Mouse (Mus musculus): ENCODE data around the gene Slc41a2.
"Not testable (repeated sequence)": the region's sequence is repeated elsewhere in the genome, so short reads cannot be mapped to it uniquely, and the experiment has no call there.

Slc41a2 gene

DNA sequence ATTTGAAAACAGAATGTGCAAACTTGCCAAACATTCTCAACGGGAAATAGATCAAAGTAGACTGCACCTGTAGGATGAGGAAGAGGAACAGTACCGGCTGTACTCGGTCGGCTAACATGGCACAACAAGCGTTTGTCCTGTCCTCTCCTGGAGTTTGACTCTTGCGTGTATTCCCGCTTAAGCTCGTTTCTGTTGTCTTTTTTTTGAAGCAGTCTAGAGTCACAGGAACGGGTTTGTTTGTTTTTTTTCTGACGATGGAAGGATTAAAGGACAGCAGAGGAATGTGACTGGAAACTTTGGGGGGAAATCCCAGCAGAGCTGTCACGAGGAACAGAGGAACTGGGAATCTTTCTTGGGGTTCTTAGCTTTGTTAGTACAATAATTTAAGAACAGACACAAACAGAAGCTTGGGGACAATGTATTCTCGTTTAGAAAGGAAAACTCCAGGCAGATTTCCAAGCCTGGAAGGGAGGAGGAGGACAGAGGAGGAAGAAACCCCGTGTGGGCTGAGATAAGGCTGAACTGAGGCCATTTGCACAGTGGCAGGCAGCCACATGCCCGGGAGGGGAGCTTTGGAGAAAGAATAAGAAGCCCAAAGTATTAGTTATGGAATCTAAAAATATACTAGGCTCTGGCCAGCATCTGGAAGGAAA lies 16.1 kb upstream of the Slc41a2 start:
- peak; percentile 85 for DNase-seq (ENCODE audit: low spot score)

DNA sequence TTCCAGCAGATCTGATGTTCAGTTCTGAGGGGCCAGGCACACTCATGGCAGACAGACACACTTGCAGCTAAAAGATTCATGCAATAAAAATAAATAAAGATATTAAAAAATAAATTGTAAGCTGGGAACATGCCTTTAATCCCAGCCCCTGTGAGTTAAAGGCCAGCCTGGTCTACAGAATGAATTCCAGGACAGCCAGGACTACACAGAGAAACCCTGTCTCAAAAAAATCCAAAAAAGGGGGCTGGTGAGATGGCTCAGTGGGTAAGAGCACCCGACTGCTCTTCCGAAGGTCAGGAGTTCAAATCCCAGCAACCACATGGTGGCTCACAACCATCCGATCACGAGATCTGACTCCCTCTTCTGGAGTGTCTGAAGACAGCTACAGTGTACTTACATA lies 14.1 kb upstream of the Slc41a2 start:
- not testable (repeated sequence) for DNase-seq (ENCODE audit: low spot score)

- no peak for DNase-seq (ENCODE audit: low spot score)
Observed at GRCm38 (mm10) chr10:83350689-83351088, 13.0 kb upstream of the Slc41a2 start.

DNA sequence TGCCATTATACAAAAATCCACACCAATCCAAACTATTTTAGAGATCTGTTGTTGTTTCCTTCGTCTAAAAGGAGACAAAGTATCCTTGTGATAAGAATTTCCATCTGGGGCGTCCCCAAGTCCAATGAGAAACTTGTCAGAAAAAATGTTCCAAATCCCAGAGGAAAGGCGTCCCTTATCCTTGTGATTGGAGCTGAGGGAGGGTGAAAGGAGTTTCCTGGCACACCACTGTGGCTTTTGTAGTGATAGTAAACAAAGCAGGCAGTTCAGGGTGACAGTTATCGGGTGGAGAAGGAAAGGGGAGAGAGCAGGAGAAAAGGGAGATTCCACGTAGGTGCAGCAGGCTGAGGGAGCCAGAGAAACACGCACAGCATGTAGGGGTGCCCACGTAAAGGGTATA lies 9.8 kb upstream of the Slc41a2 start:
- DNase-seq (ENCODE audit: low spot score), result no peak

- no peak for DNase-seq (ENCODE audit: low spot score)
Observed at GRCm38 (mm10) chr10:83346359-83346736, 8.7 kb upstream of the Slc41a2 start.

DNA sequence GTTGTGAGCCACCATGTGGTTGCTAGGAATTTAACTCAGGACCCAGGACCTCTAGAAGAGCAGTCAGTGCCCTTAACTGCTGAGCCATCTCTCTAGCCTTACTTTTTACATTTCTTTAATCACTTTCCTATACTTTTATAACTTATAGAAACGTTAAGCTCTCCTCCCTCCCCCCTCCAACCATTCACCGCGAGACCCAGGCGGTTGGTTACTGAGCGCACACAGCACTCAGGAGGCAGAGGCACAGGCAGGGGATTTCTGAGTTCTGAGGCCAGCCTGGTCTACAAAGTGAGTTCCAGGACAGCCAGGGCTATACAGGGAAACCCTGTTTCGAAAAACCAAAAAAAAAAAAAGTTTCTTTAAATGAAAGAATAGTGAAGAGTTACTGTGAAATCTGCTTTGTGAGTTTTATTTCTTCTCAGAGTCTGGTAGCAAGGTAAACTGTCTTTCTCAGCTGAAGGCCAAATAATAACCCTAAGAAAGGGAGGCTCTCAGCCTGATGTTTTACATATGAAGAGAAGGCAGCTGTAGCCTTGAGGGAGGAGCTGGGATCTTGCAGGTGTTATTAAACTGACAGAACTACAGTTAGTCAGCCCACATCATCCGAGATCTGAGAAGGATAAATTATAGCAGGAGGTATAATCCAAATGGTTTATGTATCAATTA lies 8.1 kb upstream of the Slc41a2 start:
- no peak for DNase-seq (ENCODE audit: low spot score)

GRCm38 (mm10) chr10:83343828-83344685 lies 6.4 kb upstream of the Slc41a2 start:
- DNase-seq (ENCODE audit: low spot score), result no peak

DNA sequence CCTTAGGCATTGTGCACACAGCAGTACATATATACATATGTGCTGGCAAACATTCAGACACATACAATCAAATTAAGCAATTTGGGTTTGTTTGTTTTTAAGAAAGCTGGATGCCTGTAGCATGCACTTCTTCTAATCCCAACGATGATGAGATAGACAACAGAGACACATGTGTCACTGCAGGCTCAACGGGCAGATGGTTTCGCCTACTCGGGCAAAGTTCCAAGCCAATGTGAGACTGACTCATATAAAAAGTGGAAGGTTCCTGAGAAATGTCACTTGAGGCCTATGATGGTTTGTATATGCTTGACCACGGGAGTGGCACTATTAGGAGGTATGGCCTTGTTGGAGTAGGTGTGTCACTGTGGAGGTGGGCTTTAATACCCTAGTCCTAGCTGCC lies 5.5 kb upstream of the Slc41a2 start:
- DNase-seq (ENCODE audit: low spot score), result peak; percentile 29

DNA sequence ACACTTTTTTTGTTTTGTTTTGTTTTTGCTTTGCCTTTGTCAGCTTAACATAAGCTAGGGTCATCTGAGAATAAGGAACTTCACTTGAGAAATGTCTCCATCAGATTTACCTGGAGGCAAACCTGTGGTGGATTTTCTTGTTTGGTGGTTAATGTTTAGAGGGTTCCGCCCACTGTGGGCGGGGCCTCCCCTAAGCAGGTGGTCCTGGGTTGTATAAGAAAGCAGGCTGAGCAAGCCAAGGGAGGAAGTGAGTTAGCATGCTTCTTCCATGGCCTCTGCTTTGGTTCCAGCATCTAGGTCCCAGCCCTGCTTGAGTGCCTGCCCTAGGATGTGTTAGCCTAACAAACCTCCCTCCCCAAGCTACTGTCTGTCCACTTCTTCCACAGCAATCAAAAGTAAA lies 3.5 kb upstream of the Slc41a2 start:
- DNase-seq (ENCODE audit: low spot score), result no peak

DNA sequence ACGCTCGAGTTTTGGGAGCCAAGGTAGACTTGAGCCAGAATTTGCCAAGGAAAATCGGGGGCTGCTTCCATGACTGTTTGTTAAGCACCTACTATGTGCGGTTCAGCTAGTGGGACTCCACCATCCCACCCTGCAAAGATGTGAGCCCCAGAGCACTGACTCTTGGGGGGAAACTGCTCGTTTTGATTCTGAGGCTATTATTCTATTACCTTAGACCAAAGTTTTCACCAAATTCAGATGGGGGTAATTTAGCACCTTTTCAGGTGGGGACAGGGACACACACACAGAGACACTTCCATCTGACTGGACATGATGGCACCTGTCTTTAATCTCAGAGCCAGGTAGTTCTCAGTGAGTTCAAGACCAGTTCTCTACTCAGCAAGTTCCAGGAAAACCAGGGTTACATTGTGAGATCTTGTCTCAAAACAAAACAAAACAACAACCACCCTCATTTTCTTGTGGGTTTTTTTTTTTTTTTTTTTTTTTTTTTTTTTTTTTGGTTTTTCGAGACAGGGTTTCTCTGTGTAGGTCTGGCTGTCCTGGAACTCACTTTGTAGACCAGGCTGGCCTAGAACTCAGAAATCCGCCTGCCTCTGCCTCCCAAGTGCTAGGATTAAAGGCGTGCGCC lies 403 bp upstream of the Slc41a2 start:
- peak; percentile 16 for DNase-seq (ENCODE audit: low spot score)

- no peak for DNase-seq (ENCODE audit: low spot score)
Observed at GRCm38 (mm10) chr10:83336336-83336735, 1.3 kb downstream of the Slc41a2 start.

DNA sequence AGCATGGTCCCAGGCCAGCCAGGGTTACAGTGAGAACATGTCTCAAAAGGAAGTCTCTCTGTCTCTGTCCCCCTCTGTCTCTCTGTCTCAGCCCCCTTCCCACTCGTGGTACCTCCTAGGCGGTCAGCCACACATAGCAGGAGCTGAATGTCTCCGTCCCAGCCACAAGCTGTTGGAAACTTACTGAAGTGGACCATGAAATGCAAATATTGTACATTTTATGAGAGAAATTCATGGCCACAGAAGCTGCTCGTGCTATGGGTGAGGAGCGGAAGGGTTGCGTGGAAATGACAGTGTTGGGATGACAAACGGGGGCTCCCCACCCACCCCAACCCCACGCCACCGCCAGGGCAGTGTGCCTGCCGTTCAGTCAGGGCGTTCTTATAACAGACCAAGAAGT lies 5.1 kb downstream of the Slc41a2 start:
- DNase-seq (ENCODE audit: low spot score), result no peak

GRCm38 (mm10) chr10:83331811-83332210 lies 5.9 kb downstream of the Slc41a2 start:
- no peak for DNase-seq (ENCODE audit: low spot score)

GRCm38 (mm10) chr10:83330336-83330735 lies 7.3 kb downstream of the Slc41a2 start:
- DNase-seq (ENCODE audit: low spot score), result no peak

- no peak for DNase-seq (ENCODE audit: low spot score)
Observed at GRCm38 (mm10) chr10:83328791-83329190, 8.9 kb downstream of the Slc41a2 start.

GRCm38 (mm10) chr10:83326648-83327285 lies 10.9 kb downstream of the Slc41a2 start:
- DNase-seq (ENCODE audit: low spot score), result no peak

DNA sequence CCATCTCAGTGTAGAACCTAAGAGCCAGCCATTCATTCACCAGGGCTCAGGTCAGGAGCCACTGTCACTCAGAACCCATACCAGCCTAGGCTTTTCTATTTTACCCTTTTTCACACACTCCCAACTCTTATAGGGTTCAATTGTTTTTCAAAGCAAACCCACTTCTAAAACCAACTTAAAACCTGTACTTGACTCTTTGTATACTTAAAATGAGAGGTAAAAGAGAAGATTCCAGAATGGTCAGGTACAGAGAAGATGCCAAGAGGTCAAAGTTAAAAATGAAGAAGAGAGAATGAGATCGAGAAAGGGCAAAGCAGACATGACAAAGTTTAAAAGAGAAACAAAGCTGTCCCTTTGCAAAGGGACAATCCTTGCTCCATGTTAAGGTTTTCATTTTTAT lies 11.8 kb downstream of the Slc41a2 start:
- no peak for DNase-seq (ENCODE audit: low spot score)

- no peak for DNase-seq (ENCODE audit: low spot score)
Observed at GRCm38 (mm10) chr10:83324871-83325270, 12.8 kb downstream of the Slc41a2 start.

- DNase-seq (ENCODE audit: low spot score), result no peak
Observed at GRCm38 (mm10) chr10:83322551-83323100, 15.1 kb downstream of the Slc41a2 start.

DNA sequence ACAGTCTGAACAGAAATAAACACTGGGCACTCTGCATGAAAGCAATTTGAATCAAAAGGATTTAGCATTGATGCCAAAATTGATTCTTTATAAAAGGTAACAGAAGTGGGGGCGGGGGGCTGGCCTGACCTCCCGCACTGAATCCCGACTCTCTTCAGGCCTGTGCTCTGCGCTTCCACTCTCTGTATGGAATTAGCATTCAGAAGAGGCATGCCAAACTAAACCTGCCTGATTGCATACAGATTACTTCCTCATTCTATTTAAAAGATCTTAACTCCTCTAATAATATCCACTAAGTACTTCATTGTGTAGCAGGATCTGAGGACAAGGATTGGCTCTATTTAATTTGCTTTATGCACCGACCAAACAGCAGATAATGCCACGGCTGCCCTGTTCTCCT lies 16.2 kb downstream of the Slc41a2 start:
- no peak for DNase-seq (ENCODE audit: low spot score)

- peak; percentile 14 for DNase-seq (ENCODE audit: low spot score)
Observed at GRCm38 (mm10) chr10:83320870-83321269, 16.8 kb downstream of the Slc41a2 start.

DNA sequence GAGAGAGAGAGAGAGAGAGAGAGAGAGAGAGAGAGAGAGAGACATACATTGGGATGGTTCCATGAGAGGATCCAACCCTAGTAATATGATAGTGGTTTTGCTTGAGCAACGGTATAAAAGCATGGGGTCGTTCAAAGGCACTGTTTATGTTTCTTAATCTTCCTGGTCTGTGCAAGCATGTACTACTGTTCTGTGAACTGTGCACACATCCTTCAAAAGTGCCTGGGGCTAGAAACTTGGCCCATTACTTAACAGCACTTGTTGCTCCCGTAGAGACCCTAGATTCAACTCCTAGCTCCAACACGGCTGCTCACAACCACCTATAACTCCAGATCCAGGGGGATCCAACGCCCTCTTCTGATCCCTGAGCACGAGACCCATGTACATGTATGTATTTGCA lies 17.3 kb downstream of the Slc41a2 start:
- no peak for DNase-seq (ENCODE audit: low spot score)

All from adipocyte (in vitro differentiated cells).